Mouse (Mus musculus) G1E (cell line): ENCODE results near the gene Ank3.

Source experiments
- CTCF ChIP-seq: IDR thresholded peaks from 2 replicates; pipeline ENCODE4 v1.5.1; 2012; ENCODE audit warnings: low read depth, low read length, inconsistent platforms, mixed read lengths
- GATA1 ChIP-seq: IDR thresholded peaks from 2 replicates; pipeline ENCODE4 v1.6.1; 2012; ENCODE audit warnings: borderline replicate concordance, low read length, inconsistent platforms, mixed read lengths
- POLR2AphosphoS5 ChIP-seq: IDR thresholded peaks from 2 replicates; pipeline ENCODE4 v1.6.1; 2012; ENCODE audit warnings: low read depth, low read length, inconsistent platforms; ENCODE audit not compliant: insufficient replicate concordance
- TAL1 ChIP-seq: conservative IDR thresholded peaks from 2 replicates; pipeline ENCODE4 v1.6.1; 2012; ENCODE audit warnings: low read depth, low read length, inconsistent platforms, mixed read lengths

GRCm38 (mm10) chr10:69366208-69366607 is 32.4 kb upstream of the Ank3 start:
- TF ChIP-seq CTCF, result no peak
- no peak for TF ChIP-seq TAL1
- TF ChIP-seq GATA1, result no peak
- no peak for TF ChIP-seq POLR2AphosphoS5
